Mouse (Mus musculus) cerebellum, adult 2 months (tissue): ENCODE measurements around the gene Bag3.

Experiments
- CTCF ChIP-seq: fragments of 200-500 bp; IDR thresholded peaks from 2 replicates; pipeline ENCODE4 v1.5.1; 2011; ENCODE audit warnings: low read depth, mild to moderate bottlenecking, control low read depth, low read length, moderate library complexity, borderline replicate concordance; ENCODE audit not compliant: insufficient read depth
- POLR2A ChIP-seq: fragments of 200-500 bp; IDR thresholded peaks from 2 replicates; pipeline ENCODE4 v1.6.1; 2011; ENCODE audit warnings: low read length, control low read depth, borderline replicate concordance; ENCODE audit not compliant: insufficient read depth

- TF ChIP-seq POLR2A (no peak), CTCF (no peak)
These were observed 69.5 kb downstream of the Bag3 start for GRCm38 (mm10) chr7:128592936-128593241.
